Mouse (Mus musculus) kidney, postnatal 25 days (tissue): Measurements from ENCODE around the gene Phlda1.

Source experiments
- DNase-seq, 2 experiments: peaks; one replicate each; pipeline ENCODE4 v3.0.0; 2021; ENCODE audit warnings: mixed read lengths in 2 of 2

The Phlda1 gene

DNA sequence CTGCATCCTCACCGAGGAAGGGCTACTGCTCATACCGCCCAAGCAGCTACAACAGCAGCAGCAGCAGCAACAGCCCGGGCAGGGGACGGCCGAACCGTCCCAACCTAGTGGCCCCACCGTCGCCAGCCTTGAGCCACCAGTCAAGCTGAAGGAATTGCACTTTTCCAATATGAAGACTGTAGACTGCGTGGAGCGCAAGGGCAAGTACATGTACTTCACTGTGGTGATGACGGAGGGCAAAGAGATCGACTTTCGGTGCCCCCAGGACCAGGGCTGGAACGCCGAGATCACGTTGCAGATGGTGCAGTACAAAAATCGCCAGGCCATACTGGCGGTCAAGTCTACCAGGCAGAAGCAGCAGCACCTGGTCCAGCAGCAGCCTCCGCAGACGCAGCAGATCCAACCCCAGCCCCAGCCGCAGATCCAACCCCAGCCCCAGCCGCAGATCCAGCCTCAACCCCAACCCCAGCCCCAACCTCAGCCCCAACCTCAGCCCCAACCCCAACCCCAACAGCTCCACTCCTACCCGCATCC, 907 bp downstream of the Phlda1 start:
- peak; percentile 35 to 55 for DNase-seq

DNA sequence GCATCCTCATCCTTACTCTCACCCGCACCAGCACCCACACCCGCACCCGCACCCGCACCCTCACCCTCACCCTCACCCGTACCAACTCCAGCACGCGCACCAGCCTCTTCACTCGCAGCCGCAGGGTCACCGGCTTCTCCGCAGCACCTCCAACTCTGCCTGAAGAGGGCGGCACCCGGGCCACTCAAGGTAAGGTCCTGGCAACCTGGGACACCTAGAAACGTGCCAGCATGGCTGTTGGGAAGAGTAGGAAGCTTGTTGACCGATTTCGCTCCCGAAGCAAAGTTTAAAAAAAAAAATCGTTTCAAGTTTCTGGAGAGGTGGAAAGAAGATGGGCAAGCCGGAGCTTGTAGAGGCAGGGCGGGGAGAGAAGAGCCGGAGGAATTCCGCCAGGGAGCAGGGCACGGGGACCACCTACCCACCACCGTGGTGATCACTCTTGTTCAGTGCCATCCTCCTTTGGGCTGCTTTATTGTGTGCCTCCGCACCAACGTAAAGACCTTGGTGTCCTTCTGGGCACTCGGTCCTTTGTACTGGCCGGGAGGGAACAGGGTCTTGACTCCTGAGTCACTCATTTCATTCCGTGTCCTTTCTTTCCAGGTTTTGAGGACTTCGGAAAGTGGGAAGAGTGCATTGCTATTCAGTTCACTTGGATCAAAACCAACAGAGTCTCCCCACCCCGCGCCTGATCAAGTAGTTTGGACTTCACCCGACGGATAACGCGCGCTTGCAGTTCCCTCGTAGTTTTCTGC, 1.6 kb downstream of the Phlda1 start:
- peak; percentile 77 to 86 for DNase-seq

DNA sequence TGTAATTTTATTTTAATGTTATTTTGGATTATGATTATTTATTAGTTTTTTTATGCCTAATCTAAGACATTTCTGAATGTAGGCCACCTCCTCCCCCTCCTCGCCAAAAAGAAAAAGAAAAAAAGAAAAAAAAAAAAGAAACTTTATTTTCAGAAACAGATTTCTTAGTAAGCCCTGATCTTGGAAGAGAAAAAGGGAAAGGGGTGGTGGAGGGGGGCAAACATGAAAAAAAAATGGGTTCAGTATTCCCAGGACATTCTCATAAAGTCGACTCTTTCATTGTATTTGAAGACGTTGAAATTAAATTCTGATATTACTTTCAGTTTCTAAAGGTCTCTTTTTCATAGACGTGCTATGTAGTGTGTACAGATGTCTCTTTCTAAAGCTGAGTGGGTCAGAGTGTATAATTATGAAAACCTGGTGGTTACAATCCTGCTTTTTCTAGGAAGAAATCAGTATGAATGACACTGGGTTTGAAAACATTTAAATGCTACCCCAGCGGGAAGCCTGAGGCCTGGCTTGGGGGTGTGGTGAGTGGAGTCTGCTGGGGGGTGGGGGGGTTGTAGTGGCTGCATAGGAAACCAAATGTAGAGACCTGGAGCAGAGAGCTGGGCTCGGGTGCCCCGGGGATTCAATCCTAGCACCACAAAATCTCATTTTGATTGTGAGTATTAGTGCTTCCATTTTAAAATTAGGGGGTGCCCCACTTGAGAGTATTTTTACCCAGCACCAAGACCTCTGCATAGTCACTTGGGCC, 2.4 kb downstream of the Phlda1 start:
- no peak for DNase-seq

DNA sequence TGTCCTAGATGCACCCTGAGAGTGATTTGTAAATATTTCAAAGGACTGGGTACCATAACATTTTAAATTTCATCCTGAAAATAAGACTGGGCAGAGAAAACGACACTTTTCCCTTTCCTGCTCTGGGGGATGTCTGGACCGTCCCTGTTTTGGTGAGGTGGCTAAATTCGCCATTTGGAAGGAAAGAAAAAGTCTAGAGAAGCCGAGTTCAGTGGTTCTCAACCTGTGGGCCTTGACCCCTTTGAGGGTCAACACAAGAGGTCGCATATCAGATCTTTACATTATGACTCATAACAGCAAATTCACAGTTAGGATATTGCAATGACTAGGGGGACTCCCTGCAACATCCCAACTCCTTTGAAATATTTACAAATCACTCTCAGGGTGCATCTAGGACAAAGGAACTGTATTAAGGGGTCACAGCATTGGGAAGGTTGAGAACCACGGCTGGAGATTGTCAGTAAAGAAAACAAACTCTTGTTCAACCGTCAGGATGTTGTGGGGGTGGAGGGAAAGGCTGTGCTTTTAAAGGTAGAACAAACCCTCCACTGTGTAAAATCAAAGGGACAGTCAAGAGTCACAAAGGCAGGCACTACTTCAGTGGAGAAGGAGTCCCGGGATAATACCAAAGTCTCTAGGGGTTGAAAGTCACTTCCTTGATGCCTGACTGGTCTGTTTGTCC, 3.2 kb downstream of the Phlda1 start:
- no peak for DNase-seq

DNA sequence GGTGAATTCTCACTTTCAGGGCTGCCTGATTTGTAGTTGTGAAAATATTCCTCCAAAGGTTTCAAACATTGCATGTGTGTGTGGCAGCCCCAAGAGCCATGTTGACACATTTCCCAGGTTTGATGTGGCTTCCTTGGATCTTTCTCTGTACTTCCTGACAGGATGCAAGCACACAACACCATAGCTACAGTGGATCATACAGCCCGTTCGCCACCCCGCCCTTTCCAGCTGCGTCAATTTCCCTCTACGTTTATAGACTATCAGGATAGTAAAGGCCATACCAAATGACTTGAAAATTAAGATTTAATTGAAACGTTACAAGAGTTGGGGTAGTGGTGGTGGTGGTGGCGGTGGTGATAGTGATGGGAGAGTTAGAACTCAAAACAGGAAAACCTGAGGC, 3.9 kb downstream of the Phlda1 start:
- no peak for DNase-seq

DNA sequence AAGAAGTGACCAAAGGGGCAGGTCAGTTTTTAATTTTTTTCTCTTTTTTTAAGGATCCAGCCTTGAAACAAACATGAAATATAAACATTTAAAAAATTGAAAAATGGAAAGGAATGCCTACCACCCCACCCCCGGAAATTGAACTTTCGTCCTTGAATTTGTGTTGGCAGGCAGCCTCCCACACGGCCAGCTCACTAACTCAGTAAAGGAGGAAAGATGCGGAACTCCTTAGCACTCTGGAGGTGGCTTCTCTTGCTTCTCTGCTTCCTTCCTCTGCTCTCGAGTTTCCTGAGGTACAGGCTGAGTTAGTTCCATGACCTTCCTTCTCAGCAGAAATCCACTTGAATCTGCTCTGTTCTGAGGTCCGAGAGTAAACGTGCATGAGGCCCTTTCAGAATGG, 4.7 kb downstream of the Phlda1 start:
- DNase-seq, result no peak

DNA sequence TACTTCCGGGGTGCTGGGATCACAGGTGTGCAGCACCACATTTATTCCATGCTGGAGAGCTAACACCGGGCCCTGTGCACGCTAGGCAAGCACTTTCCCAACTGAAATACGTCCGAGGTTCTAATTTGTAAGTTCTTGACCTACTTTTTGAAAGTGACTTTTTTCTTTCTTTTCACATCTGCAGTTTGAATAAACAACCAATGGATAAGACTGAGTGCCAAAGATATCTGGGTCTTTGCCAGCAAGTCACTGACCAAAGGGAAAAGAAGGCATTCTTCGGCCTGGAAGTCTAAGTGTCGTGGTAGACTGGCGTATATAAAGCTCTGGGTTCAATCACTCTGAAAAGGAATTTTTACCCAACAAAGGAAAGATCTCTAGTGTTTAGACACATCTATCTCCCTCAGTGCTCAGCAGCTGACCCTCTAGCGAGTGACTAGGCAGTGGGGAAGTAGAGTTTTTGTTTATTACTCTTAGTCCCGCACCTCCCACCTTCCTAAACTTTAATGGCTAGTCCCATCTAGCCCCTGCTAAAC, 6.0 kb downstream of the Phlda1 start:
- peak in 1 of 2 experiments; percentile 64 for DNase-seq

DNA sequence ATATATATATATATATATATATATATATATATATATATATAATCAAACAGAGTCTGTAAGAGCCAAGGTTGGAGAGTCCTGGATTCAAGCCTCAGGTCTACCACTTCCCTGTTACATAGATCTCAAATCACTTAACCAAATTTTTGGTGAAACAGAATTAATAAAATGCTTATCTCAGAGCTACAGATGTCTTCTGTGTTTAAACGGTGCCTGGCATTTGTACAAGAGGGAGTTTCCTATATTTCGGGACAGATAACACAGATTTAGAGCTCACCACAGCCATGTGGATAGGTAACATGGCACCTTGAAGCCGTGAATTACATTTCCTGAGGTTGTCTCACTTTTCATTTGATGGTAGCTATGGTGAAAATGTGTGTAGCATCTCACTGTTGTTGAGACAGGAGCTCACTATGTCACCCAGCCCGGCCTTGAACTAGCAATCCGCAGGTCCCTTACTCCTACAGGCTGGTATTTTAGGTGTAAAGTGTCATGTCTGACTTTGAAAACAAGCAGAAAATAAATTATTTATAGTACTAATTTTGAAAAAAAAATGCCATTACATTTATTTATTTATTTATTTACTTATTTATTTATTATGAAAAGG, 8.3 kb downstream of the Phlda1 start:
- DNase-seq, result no peak

DNA sequence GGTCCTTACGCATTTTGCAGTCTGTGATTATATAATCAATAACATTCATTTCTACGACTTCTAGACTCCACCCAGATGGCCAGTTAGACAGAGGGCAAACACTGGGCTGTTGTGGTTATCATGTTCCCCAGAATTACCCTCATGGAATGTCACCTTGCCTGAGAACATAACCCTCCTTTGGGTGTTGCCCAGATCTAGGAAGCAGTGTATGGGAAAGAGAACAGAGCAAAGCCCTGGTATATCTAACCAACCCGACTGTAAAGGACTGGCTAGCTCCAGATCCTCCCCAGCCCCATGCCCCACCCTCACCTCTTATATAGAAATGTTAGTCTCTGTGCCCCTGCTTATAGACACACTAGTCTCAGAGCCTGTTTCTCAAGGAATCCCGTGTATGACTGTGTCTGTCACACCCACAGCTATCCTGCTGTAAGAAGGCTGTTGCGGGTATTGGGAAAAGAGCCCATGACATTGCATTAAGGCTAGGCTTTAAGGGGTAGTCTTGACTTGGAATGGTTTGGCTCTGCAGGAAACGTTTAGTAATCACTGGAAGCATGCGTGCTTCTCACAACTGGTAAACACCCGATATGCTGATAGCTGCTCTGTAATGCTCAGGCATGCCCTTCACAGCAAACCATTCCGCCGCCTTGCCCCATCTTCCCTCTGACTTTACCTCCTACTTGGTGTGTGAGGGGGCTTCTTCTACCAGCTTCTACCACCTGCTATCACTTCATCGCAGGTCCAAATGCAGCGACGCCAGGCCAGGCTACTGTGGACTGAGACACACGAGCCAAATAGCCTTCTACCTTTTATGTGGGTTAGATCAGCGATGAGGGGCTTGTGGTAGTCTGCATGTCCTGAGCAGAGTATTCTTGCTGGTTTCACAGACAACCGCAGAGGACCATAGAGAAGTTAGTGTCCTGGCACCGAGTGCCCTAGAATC, 9.3 kb downstream of the Phlda1 start:
- no peak for DNase-seq

DNA sequence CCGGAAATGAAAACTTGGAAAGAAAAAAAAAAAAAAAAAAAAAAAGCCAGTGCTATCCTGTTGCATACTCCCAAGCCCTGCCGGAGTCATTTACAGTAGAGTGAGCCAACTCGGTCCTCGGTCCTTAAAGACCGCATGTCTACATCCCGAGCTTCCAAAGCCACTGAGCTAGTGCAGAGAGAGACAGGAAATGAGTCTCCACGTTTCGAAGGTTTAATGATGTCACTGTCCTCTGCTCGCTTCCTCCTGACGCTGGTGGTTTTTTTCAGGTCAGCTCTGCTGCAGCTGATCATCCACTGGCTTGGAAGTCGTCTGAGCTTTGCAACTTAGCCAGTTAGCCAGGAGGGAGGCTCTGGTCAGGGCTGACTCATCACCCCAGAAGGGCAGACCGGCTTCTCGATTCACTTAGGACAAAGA, 10.1 kb downstream of the Phlda1 start:
- DNase-seq, result peak; percentile 31 to 60

DNA sequence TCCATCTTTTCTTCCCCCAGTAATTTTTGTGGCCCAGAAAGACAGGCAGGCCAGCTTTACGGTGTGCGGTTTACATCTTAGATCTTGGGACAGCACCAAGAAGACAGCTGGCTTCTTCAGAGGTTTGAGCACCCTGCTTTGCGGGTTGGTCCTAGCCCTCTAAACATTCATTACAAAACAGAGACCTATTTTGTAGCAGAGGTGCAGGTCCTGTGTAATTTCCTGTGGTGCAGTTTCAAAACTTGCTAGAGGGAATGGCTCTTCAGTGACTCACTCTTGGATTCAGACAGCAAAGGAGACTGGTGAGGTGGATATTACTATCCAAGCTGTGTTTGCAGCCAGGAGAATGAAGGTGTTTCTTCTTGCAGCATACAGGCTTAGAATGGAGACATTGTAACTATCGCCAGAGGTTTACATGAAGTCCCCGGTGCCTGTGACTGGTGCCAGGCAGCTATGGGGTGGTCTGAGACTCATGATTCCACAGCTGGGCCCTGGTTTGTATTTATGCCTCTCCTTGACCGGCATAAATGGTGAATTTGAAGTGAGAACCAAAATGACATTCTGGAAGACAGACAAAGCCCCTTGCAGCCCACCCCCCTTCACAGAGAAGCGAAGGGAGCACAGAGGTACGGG, 10.8 kb downstream of the Phlda1 start:
- no peak for DNase-seq

DNA sequence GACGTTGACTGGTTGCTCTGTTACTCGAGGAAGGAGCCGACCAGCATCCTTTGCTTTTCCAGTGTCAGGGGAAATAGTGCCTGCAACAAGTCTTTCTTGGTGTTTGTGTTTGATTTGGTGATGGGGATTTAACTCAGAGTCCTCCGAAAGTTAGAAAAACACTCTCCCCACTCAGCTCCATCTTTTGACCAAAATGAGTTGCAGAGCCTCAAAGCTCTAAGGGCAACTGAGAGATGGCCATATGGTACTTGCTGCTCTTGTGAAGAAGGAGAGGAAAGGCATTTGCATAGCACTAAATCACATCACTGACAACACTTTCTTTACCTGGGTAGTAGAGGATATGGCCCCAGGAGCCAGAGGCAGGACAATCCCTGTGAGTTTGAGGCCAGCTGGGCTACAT, 12.3 kb downstream of the Phlda1 start:
- no peak for DNase-seq

DNA sequence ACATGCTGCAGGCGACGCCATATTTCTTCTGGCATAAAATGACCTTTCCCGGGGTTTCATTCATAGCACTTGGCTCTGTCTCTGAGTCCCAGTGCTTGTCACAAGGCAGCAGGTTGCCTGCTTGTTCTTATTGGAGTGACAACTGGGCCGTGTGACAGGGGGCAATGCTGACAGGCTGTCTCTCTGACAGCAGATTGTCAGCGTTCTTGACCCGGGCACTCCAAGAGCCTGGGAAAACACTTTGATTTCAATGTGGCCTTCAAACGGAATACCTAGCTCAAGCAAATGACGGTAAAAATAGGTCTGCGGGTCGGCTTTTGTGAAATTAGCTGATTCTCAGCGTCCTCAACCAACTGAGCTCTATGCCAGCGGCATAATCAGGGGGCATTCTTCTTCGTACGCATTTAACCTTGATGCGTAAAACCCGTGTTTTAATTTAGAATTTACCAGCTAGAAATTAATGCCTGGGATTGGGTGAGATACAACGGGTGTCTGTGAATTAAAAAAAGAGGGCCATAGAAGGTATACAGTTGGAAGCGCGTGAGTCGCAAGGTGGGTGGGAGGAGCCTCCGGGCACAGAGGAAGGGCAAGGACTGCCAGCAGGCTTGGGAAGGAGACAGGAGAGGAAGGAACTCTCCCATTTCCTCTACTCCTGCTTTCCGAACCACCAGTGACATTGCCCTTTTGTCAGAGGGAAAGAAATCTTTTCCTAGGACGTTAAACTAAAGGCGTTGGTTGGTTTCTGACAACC, 13.7 kb downstream of the Phlda1 start:
- DNase-seq, result peak; percentile 50 to 66

DNA sequence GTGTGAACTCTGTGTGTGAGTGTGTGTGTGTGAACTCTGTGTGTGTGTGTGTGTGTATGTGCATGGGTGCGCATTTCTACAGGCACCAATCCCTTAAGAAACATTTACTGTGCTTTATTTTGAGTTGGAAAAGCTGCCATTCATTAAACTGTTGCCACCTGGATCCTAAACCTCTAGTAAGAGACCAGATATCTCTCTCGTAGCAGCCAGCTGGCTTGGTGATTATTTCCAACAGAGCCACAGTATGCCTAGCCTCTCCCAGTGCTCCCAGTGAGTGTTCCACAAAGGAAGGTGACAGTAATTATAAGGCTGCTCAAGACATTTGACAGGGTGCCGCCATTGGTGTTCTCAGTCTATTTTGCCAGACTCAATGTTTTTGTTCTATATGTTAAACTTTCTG, 14.5 kb downstream of the Phlda1 start:
- no peak for DNase-seq

DNA sequence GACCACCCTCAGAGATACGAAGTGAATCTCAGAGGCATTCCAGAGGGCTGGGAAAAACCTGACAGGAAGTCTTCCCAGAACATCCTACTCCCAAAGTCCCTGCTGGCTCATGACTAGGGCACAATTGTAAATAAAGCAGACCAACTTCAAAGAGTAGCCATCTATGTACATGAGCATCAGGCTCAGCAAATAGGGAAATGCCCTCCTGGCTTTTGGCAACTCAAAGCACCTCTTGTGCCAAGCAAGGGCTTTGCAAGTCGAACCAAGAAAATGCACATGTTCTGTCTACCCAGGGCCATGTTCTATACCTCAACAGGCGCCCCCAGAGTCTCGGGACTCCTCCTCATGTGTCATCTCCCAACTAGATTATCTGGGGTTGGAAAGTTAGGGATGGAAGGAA, 15.6 kb downstream of the Phlda1 start:
- no peak for DNase-seq

DNA sequence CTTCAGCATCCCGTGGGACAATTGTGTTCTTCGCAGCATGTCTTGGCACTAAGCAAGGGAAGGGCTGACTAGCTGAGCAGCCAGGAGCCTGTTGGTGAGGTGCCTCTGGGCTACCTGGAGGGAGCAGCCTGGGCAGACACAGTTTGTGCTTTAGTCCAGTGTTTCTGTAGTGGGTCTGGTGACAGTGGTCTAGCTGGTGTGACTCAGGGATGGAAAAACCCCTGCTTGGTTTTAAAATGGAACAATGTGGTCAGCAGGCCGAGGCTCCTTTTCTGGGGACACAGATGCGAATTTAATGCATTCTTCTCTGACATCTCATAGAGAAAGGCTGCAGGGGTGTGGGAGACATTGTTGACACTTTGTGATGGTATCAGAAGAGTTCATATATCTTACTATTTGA, 16.1 kb downstream of the Phlda1 start:
- no peak for DNase-seq

DNA sequence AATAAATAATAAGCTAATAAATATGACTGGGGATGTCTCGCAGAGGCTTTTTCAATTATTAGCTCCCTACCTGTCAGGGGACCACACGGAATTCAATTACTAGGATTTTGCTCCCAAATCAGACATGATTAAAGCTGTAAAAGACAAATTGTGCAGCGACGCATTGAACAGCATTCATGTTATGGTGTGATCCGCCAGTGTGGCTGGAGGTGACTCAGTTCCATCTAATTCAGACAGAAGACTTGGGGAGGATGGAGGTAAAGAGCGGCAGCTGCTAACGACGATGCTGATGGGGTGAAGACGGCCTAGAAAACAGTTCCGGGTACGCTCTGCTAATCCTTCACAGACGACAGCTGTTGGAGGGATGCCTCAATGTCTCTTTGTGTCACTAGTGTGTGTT, 17.8 kb downstream of the Phlda1 start:
- DNase-seq, result no peak

DNA sequence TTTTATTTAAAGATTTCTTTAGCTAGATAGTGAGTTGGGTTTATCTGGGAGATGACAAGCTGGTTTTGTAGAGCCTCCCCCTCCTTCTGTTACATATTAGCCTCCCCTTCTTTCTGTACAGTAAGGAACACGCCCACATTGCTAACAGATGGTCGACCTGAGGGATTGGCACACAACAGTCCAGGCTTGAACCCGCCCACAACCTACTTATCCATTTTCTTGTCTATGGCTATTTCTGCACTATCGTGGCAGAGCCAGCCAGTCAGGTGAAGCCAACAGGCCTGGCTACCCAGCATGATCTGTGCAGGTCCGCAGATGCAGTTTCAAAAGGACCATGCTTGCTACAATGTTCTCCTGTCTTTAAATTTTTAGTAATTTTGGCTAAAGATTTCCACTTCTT, 21.0 kb downstream of the Phlda1 start:
- DNase-seq, result no peak

DNA sequence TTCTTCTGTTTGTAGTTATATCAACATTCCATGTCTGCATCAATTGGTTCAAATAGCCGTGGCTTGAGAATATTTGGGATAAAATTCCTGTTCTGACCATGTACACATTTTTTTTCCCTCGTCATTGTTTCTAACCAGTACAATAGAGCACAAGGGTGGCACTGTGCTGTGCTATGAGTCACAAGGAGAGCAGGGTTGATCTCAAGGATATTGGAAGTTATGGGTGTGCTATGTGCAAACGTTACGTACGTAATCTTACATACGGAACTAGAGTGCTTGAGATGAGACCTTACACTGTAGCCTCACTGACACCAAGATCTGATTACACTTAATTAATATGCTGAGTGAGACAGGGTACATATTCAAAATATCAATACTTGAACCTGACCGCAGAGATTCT, 21.5 kb downstream of the Phlda1 start:
- DNase-seq, result no peak

DNA sequence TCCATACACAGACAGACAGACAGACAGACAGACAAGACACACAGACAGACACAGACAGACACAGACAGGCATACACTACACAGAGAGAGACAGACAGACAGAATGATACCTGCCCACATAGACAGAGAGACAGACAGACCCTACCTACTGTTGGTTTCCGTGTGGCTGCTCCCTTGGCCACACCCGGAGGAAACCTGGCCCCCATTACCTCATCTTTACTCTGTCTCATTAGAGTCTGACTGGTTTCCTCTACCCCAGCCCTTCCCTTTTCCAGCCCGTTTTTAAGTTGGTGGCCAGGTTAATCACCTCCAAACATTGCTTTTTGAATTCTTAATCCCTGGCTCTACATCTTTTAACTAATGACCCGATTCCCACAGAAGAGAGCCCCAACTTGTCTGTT, 22.2 kb downstream of the Phlda1 start:
- no peak for DNase-seq
